Comparison of ENCODE assay signal across 9 mouse cellular contexts in the genomic region with DNA sequence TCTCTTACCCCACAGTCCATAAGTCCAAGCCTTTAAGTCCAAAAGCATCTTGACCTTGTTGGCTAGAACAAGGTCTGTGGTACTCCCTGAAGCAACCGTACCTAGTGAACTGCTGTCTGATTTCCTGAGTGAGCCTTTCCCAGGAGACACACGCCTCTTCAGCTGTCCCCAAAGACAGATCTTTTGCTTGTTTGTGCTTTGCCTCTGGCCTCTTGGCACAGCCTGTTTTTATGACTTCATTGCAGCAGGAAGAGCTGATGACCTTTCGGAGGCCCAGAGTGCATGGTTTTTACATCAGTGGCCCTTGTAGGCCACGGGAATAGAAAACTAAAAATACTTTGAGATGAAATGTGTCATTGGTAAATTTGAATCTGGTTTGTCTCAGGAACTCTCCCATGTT.
DNase-seq lines count a peak whose midpoint lies in the region; ATAC-seq and TF ChIP-seq lines count a peak whose summit lies in the region.
"Had no signal": no experiment of that assay in that cellular context is flagged by ENCODE, and none has a peak within 500 bp of the region (broad histone marks: within the 10 kb centered on the region; RNA-seq: fewer than 3 reads in every experiment).

No protein-coding gene starts in this region.

- H3K27ac ChIP-seq in heart, adult 2 months, result peak overlapping the region; percentile 73
- H3K27ac ChIP-seq in kidney, postnatal 0 days, result peak overlapping the region; percentile 31; the same call in 1 of the 2 replicates
- H3K27ac ChIP-seq in hindbrain, embryonic 11.5 days (ENCODE audit: low read depth, low read length), result no peak overlapping the region
- H3K27ac ChIP-seq: liver, embryonic 12.5 days had no signal

- peaks cover 24% of the 10 kb centered on the region for H3K4me1 ChIP-seq in heart, adult 2 months (ENCODE audit: control insufficient read depth, insufficient read depth, low read length)
- no peaks in the 10 kb centered on the region for H3K4me1 ChIP-seq in kidney, postnatal 0 days (replicated peaks; ENCODE audit: insufficient read depth, low read length)
- H3K4me1 ChIP-seq in hindbrain, embryonic 11.5 days (replicated peaks; ENCODE audit: control insufficient read depth, insufficient read depth, low read length), result no peaks in the 10 kb centered on the region

- TF ChIP-seq EP300 in heart, adult 2 months (IDR thresholded peaks at IDR 0.05; ENCODE audit: insufficient read depth, low read depth, low read length), result peak; percentile 87; the same call in 1 of the 2 replicates

- intact Hi-C loops in heart, adult 2 months (cut with DNase I), result loop anchor here (2.0 to 10.0 kb wide), 4 partner anchors 34 to 341 kb away; no protein-coding TSS in a partner anchor

- H3K27me3 ChIP-seq in heart, adult 2 months (ENCODE audit: control insufficient read depth, insufficient read depth, low read length), result no peaks in the 10 kb centered on the region
- H3K27me3 ChIP-seq in kidney, postnatal 0 days (ENCODE audit: insufficient read depth, low read length), result no peaks in the 10 kb centered on the region
- no peaks in the 10 kb centered on the region for H3K27me3 ChIP-seq in hindbrain, embryonic 11.5 days (ENCODE audit: control insufficient read depth, insufficient read depth, low read length)
- H3K27me3 ChIP-seq: liver, embryonic 12.5 days had no signal

- peak overlapping the region; percentile 14; the same call in 1 of the 2 replicates for H3K9ac ChIP-seq in heart, adult 2 months (ENCODE audit: low read depth, low read length)
- no peak overlapping the region for H3K9ac ChIP-seq in kidney, postnatal 0 days (ENCODE audit: low read depth, low read length)
- no peak overlapping the region for H3K9ac ChIP-seq in hindbrain, embryonic 11.5 days (ENCODE audit: low read depth, low read length)
- H3K9ac ChIP-seq: liver, embryonic 12.5 days had no signal

- no peaks in the 10 kb centered on the region for H3K9me3 ChIP-seq in kidney, postnatal 0 days (replicated peaks; ENCODE audit: low read length)
- no peaks in the 10 kb centered on the region for H3K9me3 ChIP-seq in hindbrain, embryonic 11.5 days (ENCODE audit: control insufficient read depth, low read length)
- H3K9me3 ChIP-seq: liver, embryonic 12.5 days had no signal

- H3K4me2 ChIP-seq in kidney, postnatal 0 days (ENCODE audit: low read length), result no peak overlapping the region
- no peak overlapping the region for H3K4me2 ChIP-seq in hindbrain, embryonic 11.5 days (replicated peaks; ENCODE audit: low read depth, low read length)
- H3K4me2 ChIP-seq: liver, embryonic 12.5 days had no signal

- H3K79me2 ChIP-seq in heart, adult 2 months (replicated peaks; ENCODE audit: control insufficient read depth, insufficient read depth, low read length), result no peaks in the 10 kb centered on the region; the same call in 1 of the 2 replicates

- H3K36me3 ChIP-seq in heart, adult 2 months (ENCODE audit: control insufficient read depth, insufficient read depth, low read length), result peaks cover 62% of the 10 kb centered on the region
- peaks cover 18% of the 10 kb centered on the region for H3K36me3 ChIP-seq in kidney, postnatal 0 days (ENCODE audit: insufficient read depth, low read length)
- no peaks in the 10 kb centered on the region for H3K36me3 ChIP-seq in hindbrain, embryonic 11.5 days (ENCODE audit: control insufficient read depth, insufficient read depth, low read length)

- TF ChIP-seq POLR2A in heart, adult 2 months (IDR thresholded peaks at IDR 0.05; ENCODE audit: insufficient read depth, low read depth, low read length), result peak; percentile 27; the same call in 1 of the 2 replicates

- DNase-seq in adipocyte (ENCODE audit: low spot score), result peak; percentile 79
- DNase-seq in adrenal gland, adult 8-10 months, result peak; percentile 67
- peak; percentile 65 to 83 for DNase-seq in heart, adult 2 months
- peak; percentile 36 for DNase-seq in kidney, postnatal 0 days (ENCODE audit: low spot score)
- DNase-seq in hindbrain, embryonic 11.5 days (ENCODE audit: low spot score), result no peak
- DNase-seq in ovary, adult 18-20 months (ENCODE audit: low spot score), result no peak
- no peak for DNase-seq in thymus, postnatal 25 days
- no peak for DNase-seq in cerebellum, adult 8-10 months

- no peak for TF ChIP-seq CTCF in heart, adult 2 months (IDR thresholded peaks at IDR 0.05)
- TF ChIP-seq CTCF in kidney, postnatal 0 days (IDR thresholded peaks at IDR 0.05; ENCODE audit: low read depth), result no peak

- H3K4me3 ChIP-seq in heart, adult 2 months, result no peak overlapping the region
- no peak overlapping the region for H3K4me3 ChIP-seq in kidney, postnatal 0 days (replicated peaks; ENCODE audit: low read depth, low read length)
- H3K4me3 ChIP-seq in hindbrain, embryonic 11.5 days (ENCODE audit: low read depth, low read length), result no peak overlapping the region
- H3K4me3 ChIP-seq: liver, embryonic 12.5 days had no signal

- ATAC-seq in kidney, postnatal 0 days (replicated peaks; ENCODE audit: low FRiP score, low read depth), result no peak
- ATAC-seq in hindbrain, embryonic 11.5 days (ENCODE audit: low FRiP score), result no peak
- ATAC-seq: liver, embryonic 12.5 days had no signal

- 3% methylated on average over 4 of the region's 4 CpGs for WGBS in heart, adult 2 months
- WGBS in kidney, postnatal 0 days, result 34% methylated on average over 4 of the region's 4 CpGs
- WGBS in hindbrain, embryonic 11.5 days, result 76% methylated on average over 4 of the region's 4 CpGs

Comparison
In these comparisons a context has a peak if more than half of its experiments do, and no peak if none do; other contexts are left out.
1. DNase-seq: peak in adipocyte (single experiment), adrenal gland, adult 8-10 months (single experiment), heart, adult 2 months (2 of 2) and kidney, postnatal 0 days (single experiment); none in hindbrain, embryonic 11.5 days (single experiment), ovary, adult 18-20 months (single experiment), thymus, postnatal 25 days (single experiment) and cerebellum, adult 8-10 months (single experiment).